Mouse (Mus musculus) urinary bladder, postnatal 14 days (tissue): ENCODE measurements around the gene Tom1l2.

Source experiments
- DNase-seq: peaks from one replicate; pipeline ENCODE4 v3.0.0; 2021; ENCODE audit warnings: low spot score

The Tom1l2 gene

GRCm38 (mm10) chr11:60346537-60346936 lies 6.2 kb downstream of the Tom1l2 start:
- peak; percentile 43 for DNase-seq

- DNase-seq: no peak
Measured at GRCm38 (mm10) chr11:60345868-60346267, 6.8 kb downstream of the Tom1l2 start.

- no peak for DNase-seq
Measured at GRCm38 (mm10) chr11:60339361-60339760, 13.3 kb downstream of the Tom1l2 start.

- peak; percentile 37 for DNase-seq
Measured at GRCm38 (mm10) chr11:60338291-60338690, 14.4 kb downstream of the Tom1l2 start.

DNA sequence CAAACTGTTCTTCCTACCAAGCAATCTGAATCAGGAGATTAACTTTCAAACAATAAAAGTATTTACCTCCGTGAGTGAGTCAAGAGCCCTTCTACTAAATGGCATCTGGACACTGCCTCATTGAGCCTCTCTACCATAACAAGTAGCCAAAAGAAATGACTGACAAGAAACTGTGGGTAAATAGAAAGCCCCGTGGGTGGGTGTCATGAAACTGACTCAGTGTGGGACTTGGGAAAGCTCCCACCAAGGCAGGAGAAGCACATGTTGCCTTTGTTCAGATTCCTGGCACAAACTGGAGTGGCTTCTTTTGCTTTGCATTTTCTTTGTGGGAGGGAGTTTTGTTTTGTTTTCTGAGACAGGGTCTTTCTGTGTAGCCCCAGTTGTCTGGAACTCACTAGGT lies 16.9 kb downstream of the Tom1l2 start:
- DNase-seq: no peak

DNA sequence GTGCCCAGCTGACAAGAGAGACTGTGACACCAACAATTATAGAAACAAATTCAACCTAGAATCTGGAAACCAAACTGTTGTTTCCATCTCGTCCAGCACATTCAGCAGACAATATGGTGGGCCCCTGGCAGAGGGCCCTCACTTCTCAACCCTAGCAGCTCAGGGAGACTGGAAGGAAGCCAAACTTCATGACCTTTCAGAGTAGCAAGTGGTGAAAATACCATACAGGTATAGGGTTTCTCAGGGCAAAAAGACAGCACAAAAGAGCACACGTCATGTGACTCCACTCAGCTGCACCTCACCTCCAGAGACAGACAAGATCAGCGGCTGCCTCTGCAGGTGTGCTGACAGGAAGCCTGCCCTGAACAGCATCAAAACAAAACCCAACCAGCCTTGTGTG lies 18.6 kb downstream of the Tom1l2 start:
- no peak for DNase-seq

GRCm38 (mm10) chr11:60333461-60333860 lies 19.2 kb downstream of the Tom1l2 start:
- DNase-seq: no peak

DNA sequence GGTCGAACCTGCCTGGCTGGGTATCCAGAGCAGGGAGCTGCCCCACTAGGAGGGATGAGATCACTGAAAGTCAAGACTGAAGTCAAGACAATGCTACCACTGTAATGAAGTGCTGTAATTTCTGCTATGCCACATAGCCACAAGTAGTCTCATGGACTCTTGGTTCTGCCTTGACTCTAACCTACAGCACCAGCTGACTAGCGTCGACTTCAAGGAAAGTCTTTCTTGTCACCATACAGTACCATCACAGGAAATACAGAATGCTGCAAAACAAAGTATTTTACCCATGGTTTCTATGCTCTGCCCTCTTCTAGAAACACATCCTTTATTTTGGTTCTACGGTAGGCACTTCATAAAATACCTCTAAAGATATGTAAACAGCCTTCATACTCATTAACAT lies 22.2 kb downstream of the Tom1l2 start:
- no peak for DNase-seq

DNA sequence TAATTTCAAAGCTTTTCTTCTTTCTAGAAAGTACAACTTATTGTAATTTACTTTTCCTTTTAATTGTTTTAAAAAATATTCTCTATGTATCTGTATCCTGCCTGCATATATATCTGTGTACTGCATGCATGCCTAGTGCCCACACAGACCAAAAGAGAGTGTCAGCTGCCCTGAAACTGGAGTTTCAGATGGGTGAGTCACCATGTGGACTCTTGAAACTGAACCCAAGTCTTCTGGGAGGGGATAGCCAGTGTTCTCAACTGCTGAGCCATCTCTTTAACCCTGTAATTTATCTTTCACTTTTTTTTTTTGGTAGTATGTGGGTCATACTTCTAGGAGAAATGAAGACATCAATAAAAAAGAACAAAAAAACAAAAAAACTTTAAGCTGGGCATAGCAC lies 29.0 kb downstream of the Tom1l2 start:
- no peak for DNase-seq

DNA sequence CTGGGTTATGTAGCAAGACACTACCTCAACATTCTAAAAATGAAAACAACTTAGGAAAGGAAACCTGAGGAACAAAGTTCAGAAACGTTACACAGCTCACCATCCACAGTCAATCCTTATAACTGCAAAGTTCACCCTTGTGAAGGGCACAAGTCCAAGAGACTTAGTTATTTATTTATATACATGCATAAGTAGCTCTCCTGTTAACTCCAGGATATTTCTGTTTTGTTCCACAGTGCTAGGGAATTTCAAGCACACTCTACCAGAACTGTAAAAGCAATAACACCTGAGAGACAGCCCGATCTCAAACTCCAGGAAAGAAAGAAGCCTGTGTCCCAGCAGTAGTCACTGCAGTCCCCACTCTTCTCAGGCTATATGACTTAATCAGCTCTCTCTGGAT lies 31.3 kb downstream of the Tom1l2 start:
- DNase-seq: no peak

- no peak for DNase-seq
Measured at GRCm38 (mm10) chr11:60320426-60321037, 32.2 kb downstream of the Tom1l2 start.

DNA sequence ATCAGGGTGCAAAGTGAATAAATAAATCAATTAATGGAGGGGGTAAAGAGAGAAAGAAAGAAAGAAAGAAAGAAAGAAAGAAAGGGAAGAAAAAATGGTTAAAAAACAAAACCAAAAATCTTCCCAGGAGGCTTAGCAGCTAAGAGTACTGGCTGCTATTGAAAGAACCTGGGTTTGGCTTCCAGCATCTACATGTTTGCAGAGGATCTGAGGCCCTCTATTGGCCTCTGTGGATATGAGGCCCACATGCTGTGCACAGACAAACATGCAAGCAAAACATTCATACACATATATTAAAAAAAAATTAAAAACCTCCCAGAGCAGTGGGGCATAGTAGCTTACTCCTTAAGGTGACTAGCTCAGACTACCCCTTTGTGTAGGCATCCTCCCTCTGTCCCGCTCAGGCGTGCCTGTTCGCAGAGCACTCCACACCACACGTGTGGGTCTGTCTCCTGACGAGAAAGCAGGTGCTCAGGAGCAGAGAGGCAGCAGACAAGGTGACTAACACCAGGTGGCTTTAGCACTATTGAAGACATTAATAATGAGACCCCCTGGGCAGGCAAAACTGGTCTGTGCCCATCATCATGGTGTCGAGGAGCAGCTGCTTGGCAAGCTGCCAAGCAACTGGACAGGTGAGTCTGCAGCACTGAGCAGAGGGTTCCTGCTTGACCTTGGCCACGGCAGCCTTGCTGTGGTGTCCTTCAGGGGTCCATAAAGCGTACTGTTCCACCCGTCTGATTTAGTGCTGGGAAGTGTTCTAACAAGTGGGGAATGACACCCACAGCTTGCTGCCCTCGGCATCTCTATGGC lies 33.2 kb downstream of the Tom1l2 start:
- DNase-seq: no peak

DNA sequence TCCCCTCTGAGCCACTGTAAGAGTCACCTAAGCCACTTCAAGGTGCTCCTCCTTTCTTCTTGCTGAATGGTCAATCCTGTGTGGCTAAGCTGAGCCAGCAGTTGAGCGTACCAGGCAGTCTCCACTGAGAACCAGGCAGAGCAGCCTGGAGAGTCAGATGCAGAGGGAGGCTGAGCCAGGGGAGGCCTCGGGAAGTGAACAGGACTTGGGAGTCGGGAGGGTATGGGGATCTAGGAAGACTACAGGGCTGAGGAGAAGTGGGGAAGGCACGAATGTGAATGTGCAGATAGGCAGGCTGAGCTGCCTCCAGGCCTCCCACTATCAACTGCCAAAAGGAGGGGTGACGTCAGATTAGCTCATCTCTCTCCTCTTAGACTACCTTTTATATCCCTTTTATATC lies 34.0 kb downstream of the Tom1l2 start:
- DNase-seq: no peak

DNA sequence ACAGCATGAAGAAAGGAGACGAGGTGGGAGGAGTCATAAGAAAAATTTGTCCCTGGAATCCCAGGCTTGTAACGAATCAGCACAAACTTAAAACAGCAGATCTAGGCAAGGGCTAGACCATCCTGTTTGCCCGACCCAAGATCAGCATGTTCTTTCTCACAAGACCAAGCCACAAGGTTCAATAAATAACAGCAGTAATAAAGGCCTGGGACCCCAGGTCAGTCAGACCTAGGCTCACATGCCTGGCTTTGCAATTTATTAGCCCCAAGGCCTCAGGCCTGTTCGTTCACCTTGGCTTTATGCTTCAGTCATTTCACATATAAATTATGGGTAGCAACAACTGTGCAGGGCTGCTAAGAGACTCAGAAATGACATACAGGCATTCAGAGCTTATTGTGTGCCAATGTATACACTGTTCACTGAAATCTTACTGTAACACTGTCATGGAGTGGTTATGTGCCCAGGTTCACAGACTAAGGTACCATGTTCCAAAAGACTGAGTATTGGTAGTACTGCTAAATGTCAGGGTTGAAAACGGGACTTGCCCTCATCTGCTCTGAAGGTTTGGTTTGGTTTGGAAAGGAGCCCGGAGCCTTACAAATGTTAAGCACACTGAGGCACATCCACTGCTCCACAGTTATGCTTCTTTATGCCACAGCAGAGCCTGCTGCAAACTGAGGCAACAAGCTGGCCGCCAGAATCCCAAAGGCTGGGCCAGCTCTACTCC lies 35.2 kb downstream of the Tom1l2 start:
- DNase-seq: no peak

DNA sequence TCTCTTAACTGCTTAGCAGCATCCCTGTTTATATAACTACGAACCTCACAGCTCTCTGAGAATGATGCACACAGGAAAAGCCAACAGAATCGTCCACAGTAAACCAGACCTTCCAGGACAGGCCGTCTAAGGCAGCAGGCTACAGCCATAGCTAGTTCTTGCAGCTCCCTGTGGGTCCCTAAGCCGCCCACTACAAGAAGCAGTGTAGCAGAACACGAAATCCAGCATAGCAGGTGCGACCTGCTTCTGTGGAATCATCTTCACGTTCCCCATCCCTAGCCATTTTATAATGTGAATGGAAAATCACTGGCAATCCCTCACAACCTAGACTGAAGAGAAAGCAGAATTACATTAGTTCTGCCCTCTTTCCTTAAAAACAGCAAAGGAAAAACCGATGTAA lies 35.8 kb downstream of the Tom1l2 start:
- no peak for DNase-seq

GRCm38 (mm10) chr11:60316250-60316649 lies 36.5 kb downstream of the Tom1l2 start:
- DNase-seq: no peak

- peak; percentile 64 for DNase-seq
Measured at GRCm38 (mm10) chr11:60311025-60311854, 41.5 kb downstream of the Tom1l2 start.

DNA sequence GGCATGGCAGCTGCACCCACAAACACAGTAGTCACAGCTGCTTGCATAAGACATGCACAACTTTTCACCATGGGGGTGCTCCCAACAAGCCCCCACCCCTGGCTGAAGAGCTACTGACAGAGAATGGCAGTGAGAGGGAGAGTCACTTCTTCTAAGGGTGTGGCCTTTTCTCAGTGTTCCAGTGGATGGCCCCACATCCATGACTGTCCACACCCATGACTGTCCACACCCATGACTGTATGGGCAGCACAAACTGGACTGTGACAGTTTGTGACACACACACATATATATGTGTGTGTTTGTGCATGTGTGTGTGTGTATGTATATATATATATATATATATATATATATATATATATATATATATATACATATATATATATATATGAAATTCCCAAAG lies 42.8 kb downstream of the Tom1l2 start:
- DNase-seq: no peak

GRCm38 (mm10) chr11:60308506-60309116 lies 44.1 kb downstream of the Tom1l2 start:
- DNase-seq: no peak

DNA sequence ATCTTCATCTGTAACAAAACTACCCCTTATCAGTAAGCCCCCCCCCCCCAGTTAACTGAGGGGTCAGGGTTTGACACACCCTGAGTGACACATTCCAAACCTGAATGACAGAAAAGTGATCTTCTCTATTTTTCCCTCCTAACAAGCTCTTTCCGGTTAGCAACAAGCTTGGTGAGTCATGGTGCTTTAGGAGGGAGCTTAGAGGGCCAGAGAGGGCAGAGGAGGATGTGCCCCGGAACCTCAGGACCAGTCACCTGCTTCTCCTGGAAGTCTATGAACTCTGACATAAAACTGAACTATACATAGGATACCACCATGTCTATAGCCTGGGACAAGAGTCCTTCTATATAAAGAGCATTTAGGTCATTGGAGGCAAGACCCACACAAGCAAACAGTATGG lies 44.6 kb downstream of the Tom1l2 start:
- no peak for DNase-seq

DNA sequence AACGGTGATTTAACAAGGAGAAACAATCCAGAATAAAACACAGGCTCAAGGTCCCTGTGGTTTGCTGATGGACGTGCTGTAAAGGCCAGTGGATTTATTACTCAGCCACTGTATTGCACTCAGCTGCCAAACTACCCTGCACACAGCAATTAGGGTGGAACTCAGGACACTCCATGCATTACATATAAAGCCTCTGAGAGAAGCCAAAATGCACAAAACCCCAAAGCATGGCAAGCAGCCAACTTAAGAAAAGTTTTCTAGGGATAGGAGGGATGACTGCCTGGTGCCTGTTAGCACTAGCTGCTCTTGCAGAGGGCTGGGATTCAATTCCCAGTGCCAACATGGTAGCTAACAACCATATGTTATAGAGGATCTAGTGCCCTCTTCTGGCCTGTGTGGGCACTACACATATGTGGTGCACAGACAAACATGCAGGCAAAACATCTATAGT lies 45.3 kb downstream of the Tom1l2 start:
- no peak for DNase-seq

GRCm38 (mm10) chr11:60306834-60307233 lies 45.9 kb downstream of the Tom1l2 start:
- peak; percentile 54 for DNase-seq
